Mouse (Mus musculus) midbrain, postnatal 0 days (tissue): ENCODE data around the gene Bgn. TPM values are rescaled to one million over a fixed set of nuclear protein-coding genes. Genes with fewer than 3 reads are reported as not detected.
A peak's percentile ranks its signal among the peaks of the same experiment; 100 is the strongest.

Experiments
- ATAC-seq: fragments of 200-750 bp; cut with Nextera tagmentation; 2 replicates; pipeline ENCODE4 v1.8.0; 2017; ENCODE audit warnings: moderate number of reproducible peaks, mild to moderate bottlenecking, moderate TSS enrichment, moderate library complexity; ENCODE audit not compliant: low FRiP score
- DNase-seq: peaks from one replicate; pipeline ENCODE4 v3.0.0-alpha.2; 2015; ENCODE audit warnings: low spot score
- H3K27ac ChIP-seq: fragments of 300-500 bp; sonication (generic); 2 replicates; pipeline ENCODE4 v1.5.1; 2014; ENCODE audit warnings: low read depth, mild to moderate bottlenecking, low read length, mixed read lengths
- H3K27me3 ChIP-seq: fragments of 300-500 bp; sonication (generic); 2 replicates; pipeline ENCODE4 v1.6.1; 2014; ENCODE audit warnings: low read length, control low read depth, mixed read lengths; ENCODE audit not compliant: insufficient read depth
- H3K36me3 ChIP-seq: fragments of 300-500 bp; sonication (generic); 2 replicates; pipeline ENCODE4 v1.6.1; 2014; ENCODE audit warnings: low read length, control low read depth, mixed read lengths; ENCODE audit not compliant: insufficient read depth
- H3K4me1 ChIP-seq: fragments of 300-500 bp; sonication (generic); 2 replicates; pipeline ENCODE4 v1.6.1; 2014; ENCODE audit warnings: mild to moderate bottlenecking, control low read depth, antibody characterized with exemption, low read length, mixed read lengths; ENCODE audit not compliant: insufficient read depth
- H3K4me2 ChIP-seq: fragments of 300-500 bp; sonication (generic); 2 replicates; pipeline ENCODE4 v1.6.1; 2014; ENCODE audit warnings: low read depth, mild to moderate bottlenecking, low read length, mixed read lengths; ENCODE audit not compliant: poor library complexity, severe bottlenecking
- H3K4me3 ChIP-seq: fragments of 300-500 bp; sonication (generic); 2 replicates; pipeline ENCODE4 v1.5.1; 2014; ENCODE audit warnings: low read depth, mild to moderate bottlenecking, low read length, moderate library complexity
- H3K9ac ChIP-seq: fragments of 300-500 bp; sonication (generic); replicated peaks from 2 replicates; pipeline ENCODE4 v1.6.1; 2014; ENCODE audit warnings: mild to moderate bottlenecking, low read length, moderate library complexity, mixed read lengths; ENCODE audit not compliant: poor library complexity, severe bottlenecking
- H3K9me3 ChIP-seq: fragments of 300-500 bp; sonication (generic); 2 replicates; pipeline ENCODE4 v1.6.1; 2016; ENCODE audit warnings: low read length, control low read depth
- CTCF ChIP-seq: IDR thresholded peaks from 2 replicates; pipeline ENCODE4 v1.5.1; 2016; ENCODE audit warnings: antibody characterized with exemption, mild to moderate bottlenecking
- WGBS: fragments of 180-500 bp; shearing (Covaris S2); extraction: QIAGEN DNeasy Blood & Tissue Kit; methylation state at CpG from one replicate; pipeline ENCODE4 v1.1.7; 2014; 5-methylcytosine and 5-hydroxymethylcytosine counted together
- polyA plus RNA-seq: library from polyadenylated mRNA; unstranded; fragments of >200 nt; fragmentation: Nextera tagmentation; extraction: Ambion mirVana; gene quantifications from 2 replicates; pipeline ENCODE4 v1.2.1, GENCODE M21; 2015
- total RNA-seq: library from RNA; depleted of rRNA; stranded (reverse); fragments of >200 nt; gene quantifications from 2 replicates; pipeline ENCODE4 v1.2.3, GENCODE M21; 2014

Bgn gene
- total and polyA plus RNA-seq, 2 experiments from 2014 or later = 19.8 to 44.6 TPM

- 49% methylated on average over 4 of the region's 4 CpGs for WGBS
Observed at GRCm38 (mm10) chrX:73482643-73483483, 539 bp upstream of the Bgn start.

DNA sequence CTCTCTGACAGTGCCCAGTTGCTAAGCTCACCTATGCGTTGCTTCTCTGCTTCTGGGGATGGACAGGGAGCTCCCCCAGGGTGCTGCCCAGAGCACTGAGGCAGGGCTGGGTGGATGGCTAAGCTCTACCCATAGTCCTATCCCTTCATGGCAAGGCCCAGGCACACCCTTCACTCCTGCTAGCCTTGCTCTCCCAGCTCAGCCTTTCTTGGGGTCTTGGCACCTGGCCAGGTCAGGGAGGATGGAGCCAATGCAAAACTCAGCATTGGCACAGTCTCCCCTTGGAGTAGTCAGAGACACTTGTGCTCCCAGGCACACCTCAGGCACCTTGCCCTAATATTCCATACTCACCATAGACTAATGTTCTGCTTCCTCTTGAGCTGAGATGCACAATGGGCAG lies 674 bp downstream of the Bgn start:
- TF ChIP-seq CTCF = no peak
- no peak overlapping the region for H3K4me2 ChIP-seq
- no peak overlapping the region; the same call in 1 of the 2 replicates for H3K4me3 ChIP-seq

More at GRCm38 (mm10) chrX:73482643-73483483, 539 bp upstream of the Bgn start:
- H3K36me3 ChIP-seq = no peaks in the 10 kb centered on the region
- no peaks in the 10 kb centered on the region for H3K27me3 ChIP-seq
- no peak overlapping the region for H3K4me2 ChIP-seq
- TF ChIP-seq CTCF = no peak
- ATAC-seq (no peak), DNase-seq (no peak)
- H3K4me1 ChIP-seq = no peaks in the 10 kb centered on the region
- no peaks in the 10 kb centered on the region for H3K9me3 ChIP-seq
- no peak overlapping the region for H3K27ac ChIP-seq
- no peak overlapping the region for H3K4me3 ChIP-seq
- H3K9ac ChIP-seq = no peak overlapping the region

DNA sequence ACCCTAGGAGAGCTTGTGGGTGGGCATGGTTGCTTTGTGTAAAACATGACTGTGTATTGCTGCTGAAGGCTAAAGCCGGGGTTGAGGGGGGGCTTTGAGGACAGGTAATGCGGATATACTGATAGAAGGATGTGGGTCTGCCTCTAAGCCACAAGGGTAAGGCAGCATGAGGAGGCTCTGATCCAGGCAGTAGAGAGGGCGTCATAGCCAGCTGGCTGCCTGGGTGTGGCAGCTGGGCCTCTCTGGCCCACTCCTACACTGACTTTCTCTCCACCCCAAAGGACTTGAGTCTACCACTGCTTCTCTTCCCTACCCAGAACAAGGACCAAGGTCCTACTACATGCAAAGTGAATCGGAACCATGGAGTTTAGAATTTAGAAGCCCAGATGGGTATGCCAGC lies 1.5 kb downstream of the Bgn start:
- Histone ChIP-seq H3K9ac (no peak overlapping the region), H3K27ac (no peak overlapping the region), H3K27me3 (no peaks in the 10 kb centered on the region), H3K9me3 (no peaks in the 10 kb centered on the region), H3K4me3 (no peak overlapping the region), H3K4me2 (no peak overlapping the region), H3K36me3 (no peaks in the 10 kb centered on the region), H3K4me1 (no peaks in the 10 kb centered on the region)
- DNase-seq (no peak), ATAC-seq (no peak)
- TF ChIP-seq CTCF = no peak
- 86% methylated on average over 4 of the region's 4 CpGs for WGBS

More for the DNA sequence above, 674 bp downstream of the Bgn start:
- no peaks in the 10 kb centered on the region for H3K9me3 ChIP-seq
- ATAC-seq (no peak), DNase-seq (no peak)
- H3K9ac ChIP-seq = no peak overlapping the region
- no peaks in the 10 kb centered on the region for H3K36me3 ChIP-seq
- 56% methylated on average over 1 of the region's 1 CpGs for WGBS
- no peaks in the 10 kb centered on the region for H3K4me1 ChIP-seq
- no peak overlapping the region for H3K27ac ChIP-seq
- no peaks in the 10 kb centered on the region for H3K27me3 ChIP-seq

- H3K9me3 ChIP-seq = no peaks in the 10 kb centered on the region
- H3K4me3 ChIP-seq = no peak overlapping the region
- WGBS = 71% methylated on average over 5 of the region's 5 CpGs
- no peaks in the 10 kb centered on the region for H3K36me3 ChIP-seq
- no peaks in the 10 kb centered on the region for H3K4me1 ChIP-seq
- no peak for TF ChIP-seq CTCF
- ATAC-seq (no peak), DNase-seq (peak; percentile 21)
- no peak overlapping the region for H3K4me2 ChIP-seq
- H3K27ac ChIP-seq = no peak overlapping the region
- H3K9ac ChIP-seq = no peak overlapping the region
- H3K27me3 ChIP-seq = no peaks in the 10 kb centered on the region
Observed at GRCm38 (mm10) chrX:73486920-73487319, 3.5 kb downstream of the Bgn start.

GRCm38 (mm10) chrX:73490186-73490585 lies 6.8 kb downstream of the Bgn start:
- Histone ChIP-seq H3K27ac (no peak overlapping the region), H3K4me2 (no peak overlapping the region), H3K4me1 (no peaks in the 10 kb centered on the region), H3K9ac (no peak overlapping the region), H3K9me3 (no peaks in the 10 kb centered on the region), H3K27me3 (no peaks in the 10 kb centered on the region), H3K4me3 (no peak overlapping the region), H3K36me3 (no peaks in the 10 kb centered on the region)
- WGBS = 73% methylated on average over 4 of the region's 4 CpGs
- TF ChIP-seq CTCF = no peak
- ATAC-seq = no peak
- DNase-seq = no peak

GRCm38 (mm10) chrX:73490804-73491203 lies 7.4 kb downstream of the Bgn start:
- Histone ChIP-seq H3K9ac (no peak overlapping the region), H3K4me1 (no peaks in the 10 kb centered on the region), H3K9me3 (no peaks in the 10 kb centered on the region), H3K27ac (no peak overlapping the region), H3K4me2 (no peak overlapping the region), H3K27me3 (no peaks in the 10 kb centered on the region), H3K4me3 (no peak overlapping the region), H3K36me3 (no peaks in the 10 kb centered on the region)
- TF ChIP-seq CTCF = no peak
- ATAC-seq = no peak
- WGBS = 81% methylated on average over 3 of the region's 3 CpGs
- DNase-seq = no peak
